Mouse (Mus musculus): ENCODE measurements at regions not wholly inside any gene's neighbourhood (a gene's known extent, or its start where the extent isn't known, plus 50 kb on each side); places are given as distances from the start of the nearest gene placed in this dataset.

- H3K27ac ChIP-seq (replicated peaks): no peak overlapping the region
- no peaks in the 10 kb centered on the region for H3K4me1 ChIP-seq
- H3K9ac ChIP-seq (replicated peaks): no peak overlapping the region
- H3K36me3 ChIP-seq: no peaks in the 10 kb centered on the region
- H3K4me2 ChIP-seq (replicated peaks): no peak overlapping the region
- 58% methylated on average over 4 of the region's 4 CpGs for WGBS
- 0 out of 2 replicates have a peak, but pooled peaks cover 4% of the 10 kb centered on the region for H3K9me3 ChIP-seq
- H3K4me3 ChIP-seq: no peak overlapping the region
- peak; percentile 44; the same call in 1 of the 2 replicates for ATAC-seq (ENCODE audit: low FRiP score, low read depth)
- H3K27me3 ChIP-seq: no peaks in the 10 kb centered on the region
Observed at GRCm38 (mm10) chr15:30029257-30029899, 143.0 kb upstream of the Ctnnd2 start.

GRCm38 (mm10) chr15:30035367-30035766 is 137.0 kb upstream of the Ctnnd2 start:
- no peak for ATAC-seq (ENCODE audit: low FRiP score, low read depth)
- Histone ChIP-seq H3K27me3 (no peaks in the 10 kb centered on the region), H3K9ac (replicated peaks) (no peak overlapping the region), H3K4me1 (no peaks in the 10 kb centered on the region), H3K9me3 (no peaks in the 10 kb centered on the region), H3K4me3 (no peak overlapping the region), H3K27ac (replicated peaks) (no peak overlapping the region), H3K4me2 (replicated peaks) (no peak overlapping the region), H3K36me3 (no peaks in the 10 kb centered on the region)
- WGBS: 99% methylated on average over 2 of the region's 2 CpGs

- Histone ChIP-seq H3K4me2 (replicated peaks) (no peak overlapping the region), H3K27ac (replicated peaks) (no peak overlapping the region), H3K9ac (replicated peaks) (no peak overlapping the region), H3K27me3 (no peaks in the 10 kb centered on the region), H3K9me3 (no peaks in the 10 kb centered on the region), H3K4me3 (no peak overlapping the region), H3K36me3 (no peaks in the 10 kb centered on the region), H3K4me1 (no peaks in the 10 kb centered on the region)
- 48% methylated on average over 5 of the region's 5 CpGs for WGBS
- ATAC-seq (ENCODE audit: low FRiP score, low read depth): no peak
Observed at GRCm38 (mm10) chr15:30050851-30051250, 121.5 kb upstream of the Ctnnd2 start.

GRCm38 (mm10) chr15:30059808-30060207 is 112.6 kb upstream of the Ctnnd2 start:
- H3K36me3 ChIP-seq: no peaks in the 10 kb centered on the region
- WGBS: 80% methylated on average over 7 of the region's 7 CpGs
- no peak overlapping the region for H3K4me3 ChIP-seq
- no peaks in the 10 kb centered on the region for H3K4me1 ChIP-seq
- H3K4me2 ChIP-seq (replicated peaks): no peak overlapping the region
- no peak for ATAC-seq (ENCODE audit: low FRiP score, low read depth)
- no peak overlapping the region for H3K9ac ChIP-seq (replicated peaks)
- no peak overlapping the region for H3K27ac ChIP-seq (replicated peaks)
- no peaks in the 10 kb centered on the region for H3K27me3 ChIP-seq
- no peaks in the 10 kb centered on the region for H3K9me3 ChIP-seq

- no peak for ATAC-seq (ENCODE audit: low FRiP score, low read depth)
- H3K4me1 ChIP-seq: no peaks in the 10 kb centered on the region
- no peaks in the 10 kb centered on the region for H3K36me3 ChIP-seq
- H3K27ac ChIP-seq (replicated peaks): no peak overlapping the region
- no peak overlapping the region for H3K9ac ChIP-seq (replicated peaks)
- 75% methylated on average over 3 of the region's 3 CpGs for WGBS
- H3K9me3 ChIP-seq: no peaks in the 10 kb centered on the region
- H3K4me3 ChIP-seq: no peak overlapping the region
- H3K27me3 ChIP-seq: no peaks in the 10 kb centered on the region
- no peak overlapping the region for H3K4me2 ChIP-seq (replicated peaks)
Observed at GRCm38 (mm10) chr15:30060505-30061342, 111.7 kb upstream of the Ctnnd2 start.

GRCm38 (mm10) chr15:30071668-30072067 is 100.7 kb upstream of the Ctnnd2 start:
- no peak overlapping the region for H3K4me3 ChIP-seq
- no peak overlapping the region for H3K4me2 ChIP-seq (replicated peaks)
- 40% methylated on average over 2 of the region's 2 CpGs for WGBS
- H3K27me3 ChIP-seq: no peaks in the 10 kb centered on the region
- ATAC-seq (ENCODE audit: low FRiP score, low read depth): no peak
- no peak overlapping the region for H3K27ac ChIP-seq (replicated peaks)
- no peaks in the 10 kb centered on the region for H3K36me3 ChIP-seq
- H3K4me1 ChIP-seq: no peaks in the 10 kb centered on the region
- no peak overlapping the region for H3K9ac ChIP-seq (replicated peaks)
- H3K9me3 ChIP-seq: no peaks in the 10 kb centered on the region

GRCm38 (mm10) chr15:30072301-30072700 is 100.1 kb upstream of the Ctnnd2 start:
- H3K4me1 ChIP-seq: no peaks in the 10 kb centered on the region
- no peak overlapping the region for H3K9ac ChIP-seq (replicated peaks)
- H3K27ac ChIP-seq (replicated peaks): no peak overlapping the region
- WGBS: 65% methylated on average over 1 of the region's 1 CpGs
- H3K27me3 ChIP-seq: no peaks in the 10 kb centered on the region
- H3K9me3 ChIP-seq: no peaks in the 10 kb centered on the region
- no peaks in the 10 kb centered on the region for H3K36me3 ChIP-seq
- H3K4me3 ChIP-seq: no peak overlapping the region
- no peak for ATAC-seq (ENCODE audit: low FRiP score, low read depth)
- no peak overlapping the region for H3K4me2 ChIP-seq (replicated peaks)

- WGBS: 94% methylated on average over 6 of the region's 6 CpGs
- Histone ChIP-seq H3K27me3 (no peaks in the 10 kb centered on the region), H3K36me3 (no peaks in the 10 kb centered on the region), H3K4me1 (no peaks in the 10 kb centered on the region), H3K4me2 (replicated peaks) (no peak overlapping the region), H3K4me3 (no peak overlapping the region), H3K27ac (replicated peaks) (no peak overlapping the region), H3K9me3 (no peaks in the 10 kb centered on the region), H3K9ac (replicated peaks) (no peak overlapping the region)
- no peak for ATAC-seq (ENCODE audit: low FRiP score, low read depth)
Observed at GRCm38 (mm10) chr15:30087120-30087519, 85.3 kb upstream of the Ctnnd2 start.

- no peaks in the 10 kb centered on the region for H3K36me3 ChIP-seq
- no peak overlapping the region for H3K4me3 ChIP-seq
- no peak overlapping the region for H3K27ac ChIP-seq (replicated peaks)
- H3K9me3 ChIP-seq: no peaks in the 10 kb centered on the region
- ATAC-seq (ENCODE audit: low FRiP score, low read depth): no peak
- H3K4me2 ChIP-seq (replicated peaks): no peak overlapping the region
- no peaks in the 10 kb centered on the region for H3K27me3 ChIP-seq
- no peak overlapping the region for H3K9ac ChIP-seq (replicated peaks)
- WGBS: 77% methylated on average over 3 of the region's 3 CpGs
- H3K4me1 ChIP-seq: no peaks in the 10 kb centered on the region
Observed at GRCm38 (mm10) chr15:30122061-30122460, 50.3 kb upstream of the Ctnnd2 start.

Measured in midbrain, embryonic 12.5 days (tissue).